Mouse (Mus musculus): Measurements from ENCODE around the gene Lrrc4.

- TF ChIP-seq POLR2A (IDR thresholded peaks at IDR 0.05; ENCODE audit: borderline replicate concordance, control insufficient read depth, low read depth, low read length) (no peak), CTCF (IDR thresholded peaks at IDR 0.05; ENCODE audit: control insufficient read depth, insufficient read depth, low read length) (no peak)
These were observed 4.7 kb downstream of the Lrrc4 start for GRCm38 (mm10) chr6:28826689-28827389.
